Mouse (Mus musculus): Measurements from ENCODE around the gene C1rl. TPM values are rescaled to one million over a fixed set of nuclear protein-coding genes. Genes with fewer than 3 reads are reported as not detected.

C1rl gene
- polyA plus RNA-seq, 1 experiment: 0.79 TPM

DNA sequence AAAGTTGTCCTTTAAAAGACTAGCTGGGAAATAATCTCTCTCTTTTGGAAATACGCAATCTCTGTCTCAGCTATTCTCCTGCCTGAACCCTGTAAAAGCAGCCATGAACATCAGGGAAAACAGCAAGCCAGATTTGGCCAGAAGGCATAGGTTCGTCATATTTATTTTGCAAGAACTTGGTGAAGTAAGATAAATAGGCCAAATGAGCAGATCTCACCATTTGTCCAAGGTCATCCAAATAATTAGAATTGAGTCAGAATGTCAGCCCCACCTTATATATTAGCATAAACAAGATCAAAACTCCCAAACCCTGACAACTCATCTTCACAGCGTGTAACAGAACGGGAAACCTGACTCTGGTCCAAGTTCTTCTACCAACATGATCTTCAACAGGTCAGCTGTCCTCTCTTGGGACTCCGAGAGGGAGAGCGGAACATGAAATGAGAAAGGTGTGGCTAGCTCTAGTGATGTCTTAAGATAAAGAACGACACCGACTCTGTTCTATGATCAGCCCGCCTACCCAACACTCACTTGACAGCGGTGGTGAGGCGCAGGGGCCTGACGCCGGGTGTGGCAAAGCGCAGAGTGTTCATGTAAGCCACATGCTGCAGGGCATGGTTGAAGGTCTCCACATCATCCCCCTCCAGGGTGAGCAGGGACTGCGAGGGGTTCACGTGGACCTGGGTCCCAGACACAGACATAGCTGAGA lies 43.8 kb upstream of the C1rl start:
- no peak overlapping the region for H3K27ac ChIP-seq (ENCODE audit: insufficient read depth, low read length)
- no peaks in the 10 kb centered on the region for H3K9me3 ChIP-seq (replicated peaks; ENCODE audit: control insufficient read depth, insufficient read depth, low read length, poor library complexity, severe bottlenecking)
- H3K27me3 ChIP-seq (ENCODE audit: control insufficient read depth, insufficient read depth, low read length, poor library complexity, severe bottlenecking): no peaks in the 10 kb centered on the region
- H3K4me3 ChIP-seq (ENCODE audit: low read depth, low read length): peak overlapping the region; percentile 52
- no peaks in the 10 kb centered on the region for H3K36me3 ChIP-seq (ENCODE audit: control insufficient read depth, insufficient read depth, low read length, poor library complexity, severe bottlenecking)
- H3K4me1 ChIP-seq (ENCODE audit: control insufficient read depth, insufficient read depth, low read length): no peaks in the 10 kb centered on the region
- TF ChIP-seq EP300 (IDR thresholded peaks at IDR 0.05; ENCODE audit: insufficient read depth, low read depth, low read length): no peak
- no peak for TF ChIP-seq CTCF (IDR thresholded peaks at IDR 0.05; ENCODE audit: low read depth, low read length)
- TF ChIP-seq POLR2A (IDR thresholded peaks at IDR 0.05; ENCODE audit: insufficient read depth, low read length): no peak
- H3K9ac ChIP-seq (ENCODE audit: low read depth, poor library complexity, severe bottlenecking): peak overlapping the region; percentile 21

- peak overlapping the region; percentile 52 for H3K4me3 ChIP-seq (ENCODE audit: low read depth, low read length)
Observed at GRCm38 (mm10) chr6:124449668-124450383, 43.1 kb upstream of the C1rl start.

GRCm38 (mm10) chr6:124451995-124452394 lies 40.9 kb upstream of the C1rl start:
- Histone ChIP-seq H3K27ac (ENCODE audit: insufficient read depth, low read length) (peak overlapping the region; percentile 24; the same call in 1 of the 2 replicates), H3K9me3 (replicated peaks; ENCODE audit: control insufficient read depth, insufficient read depth, low read length, poor library complexity, severe bottlenecking) (no peaks in the 10 kb centered on the region), H3K9ac (ENCODE audit: low read depth, poor library complexity, severe bottlenecking) (no peak overlapping the region), H3K4me3 (ENCODE audit: low read depth, low read length) (no peak overlapping the region), H3K27me3 (ENCODE audit: control insufficient read depth, insufficient read depth, low read length, poor library complexity, severe bottlenecking) (no peaks in the 10 kb centered on the region), H3K36me3 (ENCODE audit: control insufficient read depth, insufficient read depth, low read length, poor library complexity, severe bottlenecking) (no peaks in the 10 kb centered on the region), H3K4me1 (ENCODE audit: control insufficient read depth, insufficient read depth, low read length) (peaks cover 1% of the 10 kb centered on the region)
- no peak for TF ChIP-seq CTCF (IDR thresholded peaks at IDR 0.05; ENCODE audit: low read depth, low read length)

More at GRCm38 (mm10) chr6:124449668-124450383, 43.1 kb upstream of the C1rl start:
- H3K4me1 ChIP-seq (ENCODE audit: control insufficient read depth, insufficient read depth, low read length): no peaks in the 10 kb centered on the region
- H3K27me3 ChIP-seq (ENCODE audit: control insufficient read depth, insufficient read depth, low read length, poor library complexity, severe bottlenecking): no peaks in the 10 kb centered on the region
- no peaks in the 10 kb centered on the region for H3K9me3 ChIP-seq (replicated peaks; ENCODE audit: control insufficient read depth, insufficient read depth, low read length, poor library complexity, severe bottlenecking)
- no peaks in the 10 kb centered on the region for H3K36me3 ChIP-seq (ENCODE audit: control insufficient read depth, insufficient read depth, low read length, poor library complexity, severe bottlenecking)
- H3K9ac ChIP-seq (ENCODE audit: low read depth, poor library complexity, severe bottlenecking): peak overlapping the region; percentile 21
- H3K27ac ChIP-seq (ENCODE audit: insufficient read depth, low read length): no peak overlapping the region
- TF ChIP-seq EP300 (IDR thresholded peaks at IDR 0.05; ENCODE audit: insufficient read depth, low read depth, low read length): no peak
- no peak for TF ChIP-seq POLR2A (IDR thresholded peaks at IDR 0.05; ENCODE audit: insufficient read depth, low read length)
- no peak for TF ChIP-seq CTCF (IDR thresholded peaks at IDR 0.05; ENCODE audit: low read depth, low read length)

- Histone ChIP-seq H3K4me3 (ENCODE audit: low read depth, low read length) (no peak overlapping the region), H3K4me1 (ENCODE audit: control insufficient read depth, insufficient read depth, low read length) (peaks cover 3% of the 10 kb centered on the region), H3K36me3 (ENCODE audit: control insufficient read depth, insufficient read depth, low read length, poor library complexity, severe bottlenecking) (no peaks in the 10 kb centered on the region), H3K27me3 (ENCODE audit: control insufficient read depth, insufficient read depth, low read length, poor library complexity, severe bottlenecking) (no peaks in the 10 kb centered on the region), H3K9me3 (replicated peaks; ENCODE audit: control insufficient read depth, insufficient read depth, low read length, poor library complexity, severe bottlenecking) (no peaks in the 10 kb centered on the region), H3K27ac (ENCODE audit: insufficient read depth, low read length) (no peak overlapping the region), H3K9ac (ENCODE audit: low read depth, poor library complexity, severe bottlenecking) (no peak overlapping the region)
- TF ChIP-seq CTCF (IDR thresholded peaks at IDR 0.05; ENCODE audit: low read depth, low read length) (no peak), POLR2A (IDR thresholded peaks at IDR 0.05; ENCODE audit: insufficient read depth, low read length) (no peak), EP300 (IDR thresholded peaks at IDR 0.05; ENCODE audit: insufficient read depth, low read depth, low read length) (no peak)
Observed at GRCm38 (mm10) chr6:124453756-124454155, 39.2 kb upstream of the C1rl start.

DNA sequence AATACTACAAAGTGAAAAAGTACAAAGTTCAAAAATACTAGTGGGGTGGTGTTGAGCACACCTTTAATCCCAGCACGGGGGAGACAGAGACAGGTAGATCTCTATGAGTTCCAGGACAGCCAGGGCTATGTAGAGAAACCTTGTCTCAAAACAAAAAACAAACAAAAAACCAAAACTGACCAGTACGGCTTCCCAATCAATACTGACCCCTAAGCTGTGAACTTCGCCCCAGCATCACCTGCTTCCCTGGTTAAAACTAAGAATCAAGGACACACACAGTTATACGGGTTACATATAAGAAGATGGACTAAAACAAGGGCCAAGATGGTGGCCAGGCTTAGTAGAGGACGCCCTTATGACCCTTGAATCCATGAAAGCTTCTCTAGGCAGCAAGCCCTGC lies 36.7 kb upstream of the C1rl start:
- H3K27ac ChIP-seq (ENCODE audit: insufficient read depth, low read length): no peak overlapping the region
- H3K9ac ChIP-seq (ENCODE audit: low read depth, poor library complexity, severe bottlenecking): no peak overlapping the region
- H3K4me1 ChIP-seq (ENCODE audit: control insufficient read depth, insufficient read depth, low read length): peaks cover 3% of the 10 kb centered on the region
- H3K36me3 ChIP-seq (ENCODE audit: control insufficient read depth, insufficient read depth, low read length, poor library complexity, severe bottlenecking): no peaks in the 10 kb centered on the region
- TF ChIP-seq POLR2A (IDR thresholded peaks at IDR 0.05; ENCODE audit: insufficient read depth, low read length) (no peak), CTCF (IDR thresholded peaks at IDR 0.05; ENCODE audit: low read depth, low read length) (no peak), EP300 (IDR thresholded peaks at IDR 0.05; ENCODE audit: insufficient read depth, low read depth, low read length) (no peak)
- no peaks in the 10 kb centered on the region for H3K9me3 ChIP-seq (replicated peaks; ENCODE audit: control insufficient read depth, insufficient read depth, low read length, poor library complexity, severe bottlenecking)
- no peaks in the 10 kb centered on the region for H3K27me3 ChIP-seq (ENCODE audit: control insufficient read depth, insufficient read depth, low read length, poor library complexity, severe bottlenecking)
- no peak overlapping the region for H3K4me3 ChIP-seq (ENCODE audit: low read depth, low read length)

GRCm38 (mm10) chr6:124457827-124458226 lies 35.1 kb upstream of the C1rl start:
- no peak for TF ChIP-seq EP300 (IDR thresholded peaks at IDR 0.05; ENCODE audit: insufficient read depth, low read depth, low read length)
- no peak for TF ChIP-seq CTCF (IDR thresholded peaks at IDR 0.05; ENCODE audit: low read depth, low read length)
- TF ChIP-seq POLR2A (IDR thresholded peaks at IDR 0.05; ENCODE audit: insufficient read depth, low read length): no peak
- Histone ChIP-seq H3K9me3 (replicated peaks; ENCODE audit: control insufficient read depth, insufficient read depth, low read length, poor library complexity, severe bottlenecking) (no peaks in the 10 kb centered on the region), H3K4me1 (ENCODE audit: control insufficient read depth, insufficient read depth, low read length) (peaks cover 3% of the 10 kb centered on the region), H3K36me3 (ENCODE audit: control insufficient read depth, insufficient read depth, low read length, poor library complexity, severe bottlenecking) (no peaks in the 10 kb centered on the region), H3K27me3 (ENCODE audit: control insufficient read depth, insufficient read depth, low read length, poor library complexity, severe bottlenecking) (no peaks in the 10 kb centered on the region), H3K27ac (ENCODE audit: insufficient read depth, low read length) (no peak overlapping the region), H3K4me3 (ENCODE audit: low read depth, low read length) (no peak overlapping the region), H3K9ac (ENCODE audit: low read depth, poor library complexity, severe bottlenecking) (no peak overlapping the region)

All from ES-Bruce4 (cell line).